Mouse (Mus musculus) T-helper 17 cell (primary cell): Measurements from ENCODE around the gene Samd8.

Experiments used
- in situ Hi-C, 2 experiments: fragments of 300-600 bp; cut with MboI, MseI; formaldehyde crosslinking; loops; 1 replicate in 1 of 2; 2 replicates in 1 of 2; pipeline ENCODE4 v1.15.1; 2025; ENCODE audit warnings: high pct_unique_total_duplicates in 2 of 2

Gene Samd8

DNA sequence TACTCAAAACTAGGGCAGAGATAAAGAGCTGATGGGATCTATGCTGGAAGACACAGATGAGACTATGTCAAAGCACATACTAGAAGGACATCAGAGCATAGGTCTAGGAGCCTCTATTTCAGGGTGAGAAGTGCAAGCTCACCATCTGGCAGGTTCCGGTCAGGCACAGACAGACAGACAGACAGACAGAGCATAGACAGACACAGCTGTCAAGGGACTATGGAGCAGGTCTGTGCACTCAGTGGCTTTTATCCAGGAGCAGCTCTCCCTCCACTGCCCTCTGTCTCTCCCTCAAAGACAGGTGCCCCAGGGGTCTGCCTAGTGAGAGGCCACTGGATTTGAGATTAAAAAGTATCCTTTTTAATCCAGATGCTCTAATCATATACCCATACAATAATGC lies 6.2 kb upstream of the Samd8 start:
- in situ Hi-C loops: loop anchor here in 1 of 2 experiments (10.0 kb wide), 1 partner anchor 939 kb away; no protein-coding TSS in a partner anchor

DNA sequence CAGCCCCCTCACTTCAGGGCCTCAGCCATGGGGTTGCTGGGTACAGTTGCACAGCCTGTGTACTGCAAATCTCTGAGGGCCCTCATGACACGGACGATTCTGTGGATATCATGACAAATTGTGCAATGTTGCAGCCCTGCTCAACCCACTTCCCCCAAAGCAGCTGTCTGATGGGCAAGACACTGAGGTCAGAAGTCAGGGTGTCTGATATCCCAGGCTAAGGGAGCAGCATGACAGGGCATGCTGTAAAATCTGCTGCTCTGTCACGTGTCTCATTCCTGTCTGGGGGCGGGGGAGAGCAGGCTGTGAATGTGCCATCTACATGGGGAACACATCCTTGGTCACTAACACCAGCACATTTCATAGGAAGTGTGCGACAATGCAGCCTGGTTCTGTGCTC lies 5.2 kb upstream of the Samd8 start:
- in situ Hi-C loops: loop anchor here (5.0 to 10.0 kb wide), 2 partner anchors 58 to 940 kb away; no protein-coding TSS in a partner anchor

DNA sequence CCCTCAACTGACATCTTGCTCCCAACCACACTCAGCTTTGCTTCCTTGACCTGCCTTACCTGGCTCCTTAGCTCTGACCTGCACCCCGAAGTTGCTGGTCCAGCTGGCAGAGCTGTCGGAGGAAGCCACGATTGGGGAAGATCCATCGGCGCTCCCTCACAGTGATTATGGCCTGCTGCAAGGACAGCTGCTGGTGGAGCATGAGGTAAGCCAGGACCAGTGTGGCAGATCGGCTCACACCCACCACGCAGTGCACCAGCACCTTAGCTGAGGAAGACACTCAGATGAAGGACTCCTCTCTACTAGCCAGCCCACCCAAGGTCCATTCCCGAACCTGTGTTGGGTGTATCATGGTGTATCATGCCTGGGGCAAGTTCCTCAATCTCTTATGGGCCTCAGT lies 4.1 kb upstream of the Samd8 start:
- in situ Hi-C loops: loop anchor here (5.0 to 10.0 kb wide), 2 partner anchors 59 to 941 kb away; no protein-coding TSS in a partner anchor

DNA sequence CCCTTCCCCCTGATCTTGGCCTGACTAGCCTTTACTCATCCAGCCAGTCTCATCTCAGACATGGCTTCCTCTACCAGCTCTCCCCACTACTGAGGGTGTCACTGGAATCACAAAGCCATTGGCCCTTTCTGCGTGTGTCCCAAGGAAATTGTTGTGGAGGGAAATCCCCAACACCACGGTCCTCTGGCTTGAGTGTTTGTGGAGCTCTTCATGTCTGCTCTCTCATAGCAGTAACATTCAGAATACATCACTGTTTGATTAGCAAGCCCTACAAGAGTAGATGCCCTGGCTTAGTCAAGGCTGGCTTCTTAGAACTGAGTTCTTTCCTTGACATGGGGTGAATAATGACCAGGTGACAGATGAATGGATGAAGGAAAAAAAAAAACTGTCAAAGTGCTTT lies 3.5 kb upstream of the Samd8 start:
- in situ Hi-C loops: loop anchor here (5.0 to 10.0 kb wide), 2 partner anchors 60 to 942 kb away; no protein-coding TSS in a partner anchor

DNA sequence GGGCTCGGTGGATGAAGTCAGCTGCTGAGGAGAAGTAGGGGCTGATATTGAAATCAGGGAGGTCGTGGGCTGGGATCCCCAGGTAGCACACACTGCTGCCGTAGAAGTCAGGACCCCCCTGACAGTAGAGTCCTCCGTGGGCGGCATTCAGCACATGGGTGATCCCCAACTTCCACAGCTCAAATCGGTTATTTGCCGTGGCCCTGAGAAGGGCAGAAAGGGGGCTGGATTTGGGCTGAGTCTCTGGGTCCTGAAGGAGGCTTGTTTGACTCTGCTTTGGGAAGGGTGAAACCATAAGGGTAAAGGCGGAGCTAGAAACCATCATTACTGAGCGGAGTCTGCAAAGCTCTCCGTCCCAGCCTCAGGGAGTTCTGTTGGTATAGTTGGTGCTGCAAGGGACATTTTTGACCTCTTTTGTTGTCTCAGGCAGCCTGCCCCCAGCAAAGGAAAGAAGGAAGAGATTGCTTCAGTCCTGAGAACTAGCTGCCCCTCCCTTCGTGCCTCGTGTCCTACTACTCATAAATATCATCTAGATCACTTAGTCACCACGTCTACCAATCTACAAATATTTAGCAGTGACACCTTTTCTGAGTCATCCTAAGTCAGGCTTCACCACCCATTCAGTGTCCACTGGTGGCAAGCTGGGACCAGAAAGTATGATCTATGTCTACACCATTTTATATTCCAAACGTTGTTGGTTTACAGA lies 2.7 kb upstream of the Samd8 start:
- in situ Hi-C loops: loop anchor here (5.0 to 10.0 kb wide), 2 partner anchors 60 to 943 kb away; no protein-coding TSS in a partner anchor

DNA sequence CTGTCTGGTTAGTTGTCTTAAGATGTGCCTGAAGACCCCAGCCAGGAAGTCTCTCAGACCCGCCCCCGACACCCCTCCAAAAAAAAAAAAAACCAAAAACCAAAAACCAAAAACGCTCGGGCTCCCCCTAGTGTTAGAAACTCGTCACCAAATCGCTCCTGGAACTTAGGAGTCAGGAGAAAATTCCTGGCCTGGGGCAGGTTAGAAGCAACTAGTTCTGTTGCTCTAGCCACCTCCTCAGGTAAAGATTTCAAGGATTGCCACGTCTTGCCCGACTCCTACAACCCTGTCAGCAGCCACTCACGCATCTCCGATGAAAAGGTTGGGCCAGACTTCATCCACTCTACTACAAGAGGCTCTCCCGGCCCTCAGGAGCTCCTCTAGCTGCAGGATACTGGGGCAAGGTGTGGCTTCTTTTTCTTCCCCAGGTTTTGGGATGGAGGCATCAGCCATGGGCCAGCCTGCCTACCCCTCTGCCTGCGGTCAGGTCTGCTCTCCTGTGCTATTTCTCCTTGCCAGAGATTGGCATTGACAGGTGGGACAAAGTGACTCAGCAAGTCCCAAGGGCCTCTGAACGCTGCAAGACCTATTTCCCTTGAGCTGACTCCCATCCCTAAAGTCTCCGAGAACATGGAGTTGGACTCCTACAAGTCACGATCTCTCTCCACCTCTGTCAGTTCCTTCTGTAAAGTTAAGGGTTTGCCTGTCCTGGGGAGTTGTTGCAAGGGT lies 2.0 kb upstream of the Samd8 start:
- in situ Hi-C loops: loop anchor here (5.0 to 10.0 kb wide), 2 partner anchors 61 to 944 kb away; no protein-coding TSS in a partner anchor

DNA sequence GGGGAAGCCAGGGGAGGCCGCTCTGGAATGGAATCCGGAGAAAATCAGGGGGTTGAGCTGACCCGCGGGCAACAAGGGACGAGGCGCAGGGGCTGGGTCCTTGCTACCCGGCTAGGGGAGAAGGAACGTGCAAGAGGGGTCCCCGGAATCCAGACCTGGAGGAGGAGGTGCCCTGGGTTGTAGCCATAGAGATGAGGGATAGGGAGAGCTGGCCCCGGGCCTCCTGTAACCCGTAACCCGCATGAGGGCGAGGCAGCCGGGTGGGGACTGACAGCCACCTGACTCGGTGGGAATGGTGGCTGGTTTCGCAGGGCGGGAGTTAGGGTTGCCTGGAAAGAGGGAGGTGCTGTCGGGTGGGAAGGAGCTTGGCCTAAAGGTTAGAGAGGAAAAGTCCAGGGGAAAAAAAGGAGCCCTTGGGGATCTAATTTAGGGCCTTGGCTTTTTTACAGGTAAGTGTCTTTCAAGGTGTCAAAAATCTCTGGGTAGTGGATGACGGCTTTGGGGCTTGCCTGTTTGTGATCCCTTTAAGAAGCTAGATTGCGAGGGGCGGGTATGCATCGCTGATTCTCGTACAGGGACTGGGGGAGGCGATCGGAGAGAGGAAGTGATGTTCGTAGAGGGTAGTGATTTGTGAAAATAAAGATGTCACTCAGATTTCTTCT lies 681 bp downstream of the Samd8 start, which contains the start of gene Dusp13:
Gene Dusp13 (minus strand): TSS at position 301 of the 662 bp plus-strand sequence.
- in situ Hi-C loops: no loop called here

DNA sequence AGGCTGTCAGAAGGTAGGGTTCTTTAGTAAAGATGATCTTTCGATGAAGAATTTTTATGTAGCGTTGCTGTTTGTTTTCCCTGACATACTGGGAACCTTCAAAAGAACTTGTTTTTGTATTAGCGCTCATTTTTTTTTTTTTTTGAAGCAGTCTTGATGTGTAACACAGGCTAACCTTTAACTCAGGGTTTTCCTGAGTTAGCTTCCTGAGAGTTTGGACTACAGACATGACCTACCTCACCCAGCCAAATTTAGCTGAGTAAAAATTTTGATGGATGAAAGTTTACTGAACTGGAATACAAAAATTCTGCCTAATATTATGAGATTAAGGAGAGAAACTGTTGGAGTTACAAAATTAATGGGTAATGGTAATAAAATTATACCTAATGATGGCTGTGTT lies 2.1 kb downstream of the Samd8 start:
- in situ Hi-C loops: no loop called here

DNA sequence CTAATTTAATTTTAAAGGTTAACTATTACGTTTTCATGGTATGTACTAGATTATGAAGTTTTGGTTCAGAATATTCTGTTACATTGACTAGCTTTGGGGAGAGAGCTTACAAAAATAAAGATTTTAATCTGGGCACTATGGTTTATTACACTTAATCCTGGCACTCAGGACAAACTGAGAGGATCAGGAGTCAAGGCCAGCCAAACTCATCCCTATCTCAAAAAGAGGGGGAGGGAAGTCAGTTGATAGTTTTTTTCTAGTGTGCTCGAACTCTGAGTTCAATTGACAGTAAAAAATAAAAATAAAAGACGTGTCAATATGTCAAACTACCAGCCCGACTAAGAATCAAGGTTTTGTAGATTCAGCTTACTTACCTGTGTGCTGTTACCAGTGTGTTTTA lies 3.0 kb downstream of the Samd8 start:
- in situ Hi-C loops: no loop called here

DNA sequence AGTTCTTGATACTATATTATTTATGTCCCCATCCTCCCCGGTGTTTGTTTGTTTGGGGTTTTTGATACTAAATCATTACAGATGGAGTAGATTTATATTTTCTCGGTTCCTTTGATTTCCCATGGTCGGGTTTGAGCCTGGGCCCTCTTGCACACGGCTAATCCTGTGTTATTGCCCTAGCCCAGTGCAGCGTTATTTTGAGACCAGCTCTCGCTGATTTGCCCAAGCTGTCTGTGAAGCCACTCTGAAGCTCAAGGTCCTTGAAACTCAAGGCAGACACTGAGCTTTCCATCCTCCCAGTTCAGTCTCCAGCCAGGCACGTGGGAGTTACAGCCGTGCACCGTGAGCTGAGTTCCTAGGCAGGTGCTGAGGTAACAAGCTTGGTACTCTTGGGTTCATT lies 11.2 kb downstream of the Samd8 start:
- in situ Hi-C loops: no loop called here

DNA sequence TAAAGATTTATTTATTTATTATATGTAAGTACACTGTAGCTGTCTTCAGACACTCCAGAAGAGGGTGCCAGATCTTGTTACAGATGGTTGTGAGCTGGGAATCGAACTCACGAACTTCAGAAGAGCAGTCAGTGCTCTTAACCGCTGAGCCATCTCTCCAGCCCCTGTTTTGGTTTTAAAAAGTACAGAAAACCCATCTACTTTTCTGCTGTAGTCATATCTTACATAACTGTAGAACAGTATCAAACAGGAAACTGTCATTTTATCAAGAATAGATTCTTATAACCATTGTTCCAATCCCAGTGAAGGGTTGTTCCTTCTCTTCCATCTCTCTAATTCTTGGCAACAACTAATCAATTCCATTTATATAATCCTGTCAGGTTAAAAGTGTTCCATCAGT lies 13.4 kb downstream of the Samd8 start:
- in situ Hi-C loops: no loop called here

DNA sequence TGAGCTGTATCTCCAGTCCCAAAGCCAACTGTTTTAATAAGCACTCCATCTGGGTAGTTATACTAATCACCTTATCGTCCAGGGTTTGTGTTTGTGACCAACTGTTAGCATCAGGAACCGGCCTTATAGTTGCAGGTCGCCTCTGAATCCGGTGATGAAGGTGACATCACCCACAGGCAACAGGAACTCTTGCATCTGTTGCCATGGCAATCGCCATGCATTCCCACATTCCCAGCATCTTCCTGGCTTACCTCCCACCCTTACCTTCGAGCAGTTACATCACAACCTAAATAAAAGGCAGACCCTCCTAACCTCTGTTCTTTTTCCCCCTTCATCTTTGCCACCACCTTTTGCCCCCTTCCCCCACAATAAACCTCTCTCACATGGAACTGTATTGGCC lies 14.3 kb downstream of the Samd8 start:
- in situ Hi-C loops: no loop called here

DNA sequence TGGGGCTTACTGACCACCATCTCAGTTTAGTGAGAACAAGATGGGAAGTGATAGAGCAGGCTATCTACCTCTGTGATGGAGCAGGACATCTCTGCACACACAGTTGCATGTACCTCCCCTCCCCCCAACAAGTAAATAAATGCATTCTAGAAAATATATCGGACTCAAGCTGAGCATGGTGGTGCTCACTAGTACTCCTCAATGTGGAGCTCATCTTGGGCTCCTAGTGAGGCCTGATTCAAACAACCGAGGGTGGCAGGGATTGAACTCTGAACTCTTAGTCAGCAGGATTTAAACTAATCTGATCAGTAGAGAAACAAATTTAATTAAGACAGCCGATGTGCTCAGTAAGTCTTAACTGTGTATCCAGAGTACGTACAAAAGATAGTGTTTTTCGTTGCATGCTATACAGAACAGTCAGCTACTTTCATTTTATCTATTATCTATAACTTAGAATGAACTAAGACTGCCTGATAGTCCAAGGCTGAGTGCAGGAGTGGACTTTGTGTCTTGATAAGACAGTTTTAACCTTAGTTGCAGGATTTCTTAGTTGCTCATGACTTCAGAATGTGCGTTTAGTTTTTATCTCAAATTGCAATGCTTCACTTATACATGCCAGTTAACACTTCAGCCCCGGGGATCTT lies 15.5 kb downstream of the Samd8 start:
- in situ Hi-C loops: no loop called here

DNA sequence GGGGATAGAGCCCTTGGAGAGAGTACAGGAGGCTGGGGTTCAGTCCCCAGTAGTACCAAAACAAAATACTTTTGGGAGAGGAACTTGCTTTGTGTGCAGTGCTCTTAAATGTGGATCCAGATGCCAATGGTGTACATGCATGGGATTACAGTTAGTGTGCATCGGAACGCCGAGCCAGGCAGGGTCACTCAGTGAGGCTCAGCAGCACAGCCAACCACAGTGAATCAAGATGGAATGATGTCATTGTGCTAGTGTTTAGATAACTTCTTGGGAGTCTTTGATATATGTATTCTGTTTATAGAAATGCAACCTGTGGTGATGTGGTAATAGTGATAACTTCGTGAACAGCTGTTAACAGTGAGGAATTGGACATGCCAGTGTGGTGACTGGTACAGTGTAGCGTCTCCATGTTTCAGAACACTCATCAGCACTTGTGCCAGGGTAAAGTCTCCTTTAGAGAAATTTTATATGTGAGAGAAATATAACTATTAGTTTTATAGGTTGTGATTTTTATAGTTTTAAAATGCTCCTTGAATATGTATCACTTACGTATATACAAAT lies 16.1 kb downstream of the Samd8 start:
- in situ Hi-C loops: no loop called here

DNA sequence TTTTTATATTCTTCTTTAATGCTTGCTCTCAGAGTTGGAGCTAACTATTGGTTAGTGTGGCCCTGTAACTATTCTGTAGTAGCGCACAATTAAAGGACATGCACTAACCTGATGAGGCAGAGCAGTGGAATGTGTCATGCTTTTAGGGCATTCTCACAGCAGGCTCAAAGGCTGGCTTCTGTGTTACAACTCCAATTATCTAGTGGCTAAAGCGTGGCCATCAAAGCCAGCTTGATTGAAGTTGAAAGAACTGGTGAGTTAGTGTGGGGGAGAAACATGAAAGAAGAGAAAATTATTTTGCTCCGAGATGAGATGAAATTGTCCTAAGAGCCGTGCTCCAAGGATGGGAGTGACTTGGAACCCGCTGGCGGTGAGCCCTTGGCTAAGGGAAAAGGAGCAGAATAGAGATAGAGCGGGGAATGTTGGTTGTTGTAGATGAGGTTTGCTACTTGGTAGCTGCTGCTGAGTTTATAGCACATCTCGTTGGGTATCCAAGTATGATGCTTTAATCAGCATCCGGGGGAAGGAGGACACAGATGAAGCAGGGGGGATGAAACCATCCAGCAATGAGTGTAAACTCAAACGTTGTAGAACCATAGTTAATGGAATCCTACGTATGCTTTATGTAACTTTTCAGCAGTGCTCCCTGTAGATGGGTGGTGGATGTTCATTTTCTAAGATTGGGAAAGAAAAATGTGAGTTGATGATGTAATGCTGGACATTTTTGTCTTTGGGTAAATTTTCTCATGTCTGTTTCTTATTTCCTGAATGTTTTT lies 22.4 kb downstream of the Samd8 start:
- in situ Hi-C loops: no loop called here

DNA sequence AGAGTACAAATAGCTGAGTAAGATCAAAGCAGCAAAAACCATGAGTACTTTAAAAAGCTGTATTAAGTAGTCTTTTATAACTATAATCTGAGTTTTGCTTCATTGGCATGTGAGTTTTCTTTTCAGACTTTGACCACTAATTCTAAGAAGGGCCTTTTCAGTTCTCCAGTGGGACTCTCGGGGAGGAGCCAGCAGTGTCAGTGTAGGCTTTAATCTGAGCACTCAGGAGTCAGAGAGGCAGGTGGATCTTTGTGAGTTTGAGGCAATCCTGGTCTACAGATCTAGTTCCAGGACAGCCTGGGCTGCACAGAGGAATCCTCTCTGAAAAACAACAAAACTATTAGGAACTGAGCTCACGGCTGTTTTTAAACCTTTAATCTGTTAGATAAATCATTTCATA lies 23.6 kb downstream of the Samd8 start:
- in situ Hi-C loops: no loop called here

DNA sequence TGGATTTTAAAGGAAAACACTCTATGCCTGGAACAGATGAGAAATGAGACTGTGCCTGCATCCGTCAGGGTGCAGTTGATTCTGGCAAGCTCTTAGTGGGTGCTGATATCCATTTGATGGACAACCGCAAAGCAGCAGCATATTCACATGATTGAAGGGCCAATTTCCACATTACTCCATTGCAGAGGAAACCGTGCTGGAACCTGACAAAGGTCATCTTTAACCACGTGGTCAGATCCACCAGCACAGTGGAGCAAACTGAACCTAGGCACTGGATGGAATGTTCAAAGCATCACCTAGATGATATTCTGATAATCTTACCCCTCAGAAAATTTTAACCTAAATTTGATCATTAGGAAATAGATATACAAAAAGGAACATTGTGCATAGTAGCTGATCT lies 25.9 kb downstream of the Samd8 start:
- in situ Hi-C loops: loop anchor here in 1 of 2 experiments (25.0 kb wide), 1 partner anchor 161 kb away; no protein-coding TSS in a partner anchor

DNA sequence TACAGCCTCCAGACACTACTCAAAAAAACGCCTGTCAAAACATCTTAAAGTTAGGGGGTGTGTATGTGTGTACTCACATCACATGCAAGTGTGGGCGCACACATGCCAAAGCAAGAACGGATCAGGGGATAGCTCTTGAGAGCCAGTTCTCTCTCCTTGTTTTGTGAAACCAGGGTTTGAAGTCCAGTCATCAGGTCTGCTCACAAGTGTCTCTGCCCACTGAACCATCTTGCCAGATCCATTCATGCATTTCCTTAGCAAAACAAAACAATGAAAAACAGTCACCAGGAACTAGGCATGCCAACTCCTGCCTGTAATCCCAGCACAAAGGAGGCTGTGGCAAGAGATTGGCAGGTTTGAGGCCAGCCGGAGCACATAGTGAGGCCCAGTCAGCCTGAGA lies 36.2 kb downstream of the Samd8 start:
- in situ Hi-C loops: loop anchor here (10.0 to 25.0 kb wide), 2 partner anchors 151 to 1008 kb away; no protein-coding TSS in a partner anchor

DNA sequence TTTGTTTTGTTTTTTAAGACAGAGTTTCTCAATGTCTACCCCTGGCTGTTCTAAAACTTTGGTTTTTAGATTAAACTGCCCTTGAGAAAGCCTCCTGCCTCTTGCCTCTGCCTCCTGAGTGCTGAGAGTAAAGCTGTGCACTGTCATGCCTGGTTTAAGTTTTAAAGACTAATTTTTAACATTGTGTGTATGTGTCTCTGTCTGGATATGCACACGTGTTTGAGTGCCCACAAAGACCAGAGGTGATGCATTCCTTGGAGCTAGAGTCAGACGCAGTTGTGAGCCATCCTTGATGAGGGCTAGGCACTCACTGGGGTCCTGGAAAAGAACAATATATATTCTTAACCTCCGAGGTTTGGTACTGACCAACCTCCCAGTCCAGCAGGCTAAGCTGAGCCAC lies 37.0 kb downstream of the Samd8 start:
- in situ Hi-C loops: loop anchor here (10.0 to 25.0 kb wide), 2 partner anchors 150 to 1007 kb away; no protein-coding TSS in a partner anchor

DNA sequence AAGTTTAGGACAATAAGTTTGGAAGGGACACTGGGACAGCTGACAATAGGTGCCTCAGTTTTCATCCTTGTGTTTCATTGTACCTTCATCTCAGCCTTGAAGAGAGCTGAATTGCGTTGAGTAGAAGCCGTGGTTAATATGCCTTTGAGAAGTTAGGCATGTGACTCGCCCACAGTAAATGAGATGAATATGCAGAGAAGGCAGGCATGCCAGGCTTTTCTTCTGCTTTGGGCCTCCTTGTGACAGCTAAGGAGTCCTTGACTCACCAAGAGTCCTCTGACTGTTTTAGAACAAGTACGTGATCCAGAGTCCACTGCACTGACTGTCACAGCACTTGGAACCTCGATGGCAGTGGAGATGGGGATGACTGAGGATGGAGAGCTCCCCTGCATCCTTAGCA lies 37.8 kb downstream of the Samd8 start:
- in situ Hi-C loops: loop anchor here (10.0 to 25.0 kb wide), 2 partner anchors 149 to 1007 kb away; no protein-coding TSS in a partner anchor
